Mouse (Mus musculus) E14TG2a.4 (cell line): ENCODE measurements around the gene Nanos2.

ENCODE experiments used
- CTCF ChIP-seq: conservative IDR thresholded peaks from 2 replicates; pipeline ENCODE4 v1.5.1; 2014; ENCODE audit warnings: low read length
- NANOG ChIP-seq: IDR thresholded peaks from 2 replicates; pipeline ENCODE4 v1.6.1; 2014; ENCODE audit warnings: borderline replicate concordance, low read length, mixed read lengths
- POU5F1 ChIP-seq: IDR thresholded peaks from 2 replicates; pipeline ENCODE4 v1.6.1; 2014; ENCODE audit warnings: low read length, borderline replicate concordance

GRCm38 (mm10) chr7:19002848-19003498, 15.8 kb downstream of the Nanos2 start:
- no peak for TF ChIP-seq CTCF
- no peak for TF ChIP-seq NANOG
- TF ChIP-seq POU5F1: no peak
